Mouse (Mus musculus): ENCODE data around the gene Mccc1.

Gene Mccc1

DNA sequence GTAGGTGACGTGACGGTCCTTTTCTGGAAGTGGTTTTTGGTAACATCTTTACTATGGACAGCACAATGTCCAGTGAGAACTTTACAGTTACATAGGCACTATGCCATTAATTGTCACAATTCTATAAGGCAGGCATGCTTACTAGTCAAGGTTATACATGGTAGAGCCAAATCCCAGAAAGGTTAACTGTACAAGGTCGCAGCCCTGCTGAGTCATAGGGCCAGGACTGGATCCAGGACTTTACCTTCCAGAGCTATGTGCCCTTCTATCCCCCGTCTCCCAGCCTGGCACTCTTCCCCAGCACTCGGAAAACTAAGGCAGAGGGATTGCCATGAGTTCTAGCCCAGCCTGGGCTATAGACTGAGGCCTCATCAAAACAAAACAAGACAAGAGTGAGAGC lies 36.6 kb downstream of the Mccc1 start:
- no peak for DNase-seq

DNA sequence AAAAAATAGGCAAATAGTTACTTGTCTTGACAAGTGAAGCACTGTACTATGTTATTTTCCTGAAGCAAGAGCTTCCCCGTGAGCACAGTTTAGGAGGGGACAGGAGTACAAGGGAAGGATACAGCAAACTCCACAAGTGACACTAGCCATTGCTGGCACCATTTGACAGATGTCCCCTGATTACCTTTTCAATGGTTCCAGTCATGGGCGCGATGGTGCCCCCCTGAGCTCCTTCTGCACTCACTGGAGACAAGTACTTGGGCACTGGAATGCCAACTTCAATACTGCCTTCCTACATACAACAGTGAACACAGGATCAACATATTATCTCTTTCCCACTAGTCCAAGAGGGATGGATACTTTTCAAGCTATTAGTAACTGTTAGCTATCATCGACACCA lies 37.1 kb downstream of the Mccc1 start:
- DNase-seq: no peak

DNA sequence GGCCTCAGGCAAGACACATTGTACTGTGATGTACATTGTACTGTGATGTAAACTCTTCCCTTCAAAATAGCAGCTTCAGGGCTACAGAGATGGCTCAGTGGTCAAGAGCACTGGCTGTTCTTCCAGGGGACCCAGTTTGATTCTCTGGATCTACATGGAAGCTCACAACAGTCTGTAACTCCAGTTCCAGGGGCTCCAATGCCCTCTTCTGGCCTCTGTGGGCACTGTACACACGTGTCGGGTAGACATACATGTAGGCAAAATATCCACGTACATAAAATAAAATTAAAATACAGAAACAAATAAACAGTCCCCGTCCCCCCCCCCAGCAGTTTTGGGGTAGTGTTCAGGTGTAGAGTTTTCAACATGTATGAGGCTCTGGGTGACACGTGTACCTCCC lies 37.5 kb downstream of the Mccc1 start:
- DNase-seq: no peak

DNA sequence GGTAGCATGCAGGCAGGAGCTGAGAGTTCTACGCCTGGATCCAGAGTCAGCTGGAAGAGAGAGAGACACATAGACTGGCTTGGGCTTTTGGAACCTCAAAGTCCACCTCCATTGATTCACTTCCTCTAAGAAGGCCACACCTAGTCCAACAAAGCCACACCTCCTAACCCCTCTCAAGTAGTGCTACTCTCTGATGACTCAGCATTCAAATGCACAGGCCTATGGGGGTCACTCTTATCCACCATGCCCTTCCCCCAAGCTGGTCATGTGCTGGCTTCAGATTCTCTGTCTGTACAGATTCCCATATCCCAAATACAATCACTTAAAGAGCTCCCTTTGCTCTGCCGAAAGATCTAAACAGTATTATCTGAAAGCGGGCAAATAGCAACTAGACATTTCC lies 43.2 kb downstream of the Mccc1 start:
- DNase-seq: no peak

DNA sequence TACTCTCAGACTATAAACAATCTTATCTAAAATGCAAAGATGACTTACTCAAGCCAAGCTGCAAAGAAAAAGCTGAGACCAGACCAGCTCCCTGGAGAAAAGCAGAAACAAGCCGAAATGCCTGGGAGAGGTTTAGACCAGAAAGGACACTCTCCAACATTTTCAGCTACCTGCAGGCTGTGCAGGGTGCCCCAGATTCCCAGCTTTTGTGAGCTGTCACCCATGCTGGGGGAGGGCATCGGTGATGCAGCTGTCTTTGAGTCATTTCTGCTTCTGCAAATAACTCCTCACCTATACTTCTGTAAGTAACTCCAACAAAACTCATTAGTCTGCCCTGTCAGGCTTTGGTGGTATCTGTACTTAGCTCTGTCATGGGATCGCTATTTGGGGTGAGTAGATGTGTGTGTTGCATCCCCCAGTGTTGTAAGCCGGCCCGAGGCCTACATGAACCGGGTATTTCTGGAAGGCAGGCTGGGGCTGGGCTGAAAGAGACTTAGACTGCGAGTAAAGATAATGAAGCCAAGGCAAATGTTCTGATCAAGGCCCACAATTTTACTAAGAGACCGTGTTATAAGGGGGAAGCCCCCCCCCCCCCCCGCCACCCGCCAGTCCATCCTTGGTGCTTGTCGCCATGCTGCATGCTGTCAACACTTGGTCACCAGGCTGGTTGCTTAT lies 45.4 kb downstream of the Mccc1 start:
- no peak for DNase-seq

DNA sequence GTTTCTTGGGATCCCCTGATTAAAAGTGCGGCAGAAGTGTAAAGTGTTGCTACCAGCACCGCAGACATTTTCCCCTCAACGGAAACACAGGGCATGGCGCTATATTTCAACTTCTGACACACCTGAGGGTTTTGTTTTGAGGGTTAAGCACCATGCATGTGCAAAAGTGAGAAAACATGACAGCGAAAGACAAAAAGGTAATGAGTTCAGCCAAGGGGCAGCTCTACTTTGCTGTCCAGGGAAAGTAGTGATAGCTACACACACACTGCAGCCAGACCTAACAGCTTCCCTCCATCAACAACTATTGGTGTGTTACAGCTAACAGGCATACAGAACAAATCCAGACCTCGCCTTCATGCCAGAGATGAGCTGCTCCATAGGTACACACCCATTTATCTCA lies 46.7 kb downstream of the Mccc1 start:
- DNase-seq: no peak

DNA sequence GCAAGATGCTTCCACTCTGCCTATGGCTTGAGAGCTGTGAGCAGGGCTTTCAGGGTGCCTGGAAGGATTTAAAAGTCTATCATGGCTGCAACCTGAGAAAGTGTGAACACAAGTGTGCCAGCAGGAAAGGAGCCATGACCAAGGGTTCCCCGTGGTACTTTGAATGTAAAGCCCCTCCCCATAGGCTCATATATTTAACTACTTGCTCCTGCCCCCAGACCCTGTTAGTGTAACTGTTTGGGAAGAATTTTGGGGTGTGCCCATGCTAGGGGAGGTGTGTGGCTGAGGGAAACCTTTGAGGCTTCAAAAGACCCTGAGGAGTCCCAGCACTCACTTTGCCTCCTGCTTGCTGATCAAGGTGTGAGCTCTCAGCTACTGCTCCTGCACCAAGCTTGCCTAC lies 47.3 kb downstream of the Mccc1 start:
- DNase-seq: no peak

DNA sequence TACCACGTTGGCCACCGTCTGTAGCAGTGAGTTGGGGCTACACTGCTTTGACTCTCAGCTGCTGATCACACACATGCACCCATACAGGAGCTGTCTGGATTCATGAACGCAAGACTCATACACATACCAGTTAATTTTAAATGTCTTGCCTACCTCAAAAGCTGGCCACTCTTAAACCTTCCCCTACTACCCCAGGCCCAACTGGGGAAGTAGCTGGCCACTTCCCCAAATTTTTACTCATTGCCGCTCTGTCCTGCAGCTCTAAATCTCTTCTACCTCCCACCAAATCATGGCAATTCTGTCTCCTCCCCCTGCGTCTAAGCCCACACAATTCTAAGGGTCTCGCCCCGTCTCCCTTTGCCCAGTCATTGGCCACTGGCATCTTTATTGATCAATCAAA lies 52.3 kb downstream of the Mccc1 start:
- no peak for DNase-seq

DNA sequence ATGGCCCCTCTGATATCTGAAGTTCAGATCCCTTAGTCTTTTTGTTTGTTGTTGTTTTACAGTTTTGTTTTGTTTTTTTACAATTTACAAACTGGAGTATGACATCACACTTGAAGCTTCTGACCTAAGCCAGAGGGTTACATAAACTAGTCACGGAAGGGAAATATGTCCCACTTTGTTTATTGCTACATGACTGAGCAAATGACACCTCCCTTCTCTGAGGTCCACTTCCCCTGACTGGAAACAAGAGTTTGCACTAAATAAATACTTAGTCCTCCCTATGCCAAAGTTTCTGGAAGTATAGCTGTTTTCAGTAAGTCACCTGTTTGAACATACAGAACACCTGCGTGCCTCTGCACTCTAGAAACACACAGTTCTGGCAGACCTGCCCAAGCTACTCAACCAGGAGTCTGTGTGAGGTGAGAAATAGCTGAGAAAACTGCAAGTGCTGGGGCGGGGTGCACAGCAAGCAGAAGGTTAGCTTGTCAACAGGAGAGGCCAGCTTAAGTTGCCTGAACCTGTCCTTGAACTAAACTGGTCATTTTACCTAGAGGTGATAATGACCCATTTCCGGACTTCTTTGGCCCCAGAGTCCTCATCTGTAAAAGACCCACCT lies 59.9 kb downstream of the Mccc1 start:
- no peak for DNase-seq

DNA sequence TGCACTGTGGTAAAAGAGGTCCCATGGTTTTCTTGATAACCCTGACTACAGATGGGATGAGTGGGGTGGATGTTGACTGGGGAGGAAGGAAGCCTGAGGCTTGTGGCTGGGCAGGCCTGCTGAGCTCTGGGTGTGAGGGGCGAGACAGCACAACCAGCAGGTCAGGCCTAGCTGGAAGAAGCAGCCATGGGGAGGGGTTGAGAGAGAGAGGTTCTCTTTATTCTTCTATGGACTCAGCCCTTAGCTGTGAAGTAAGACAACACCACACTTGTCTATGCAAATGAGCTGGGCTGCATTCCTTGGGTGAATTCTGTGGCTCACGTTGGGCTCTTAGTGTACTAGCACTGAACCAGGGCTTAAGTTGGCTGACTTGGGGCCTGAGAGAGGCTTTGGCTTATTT lies 60.4 kb downstream of the Mccc1 start:
- no peak for DNase-seq

DNA sequence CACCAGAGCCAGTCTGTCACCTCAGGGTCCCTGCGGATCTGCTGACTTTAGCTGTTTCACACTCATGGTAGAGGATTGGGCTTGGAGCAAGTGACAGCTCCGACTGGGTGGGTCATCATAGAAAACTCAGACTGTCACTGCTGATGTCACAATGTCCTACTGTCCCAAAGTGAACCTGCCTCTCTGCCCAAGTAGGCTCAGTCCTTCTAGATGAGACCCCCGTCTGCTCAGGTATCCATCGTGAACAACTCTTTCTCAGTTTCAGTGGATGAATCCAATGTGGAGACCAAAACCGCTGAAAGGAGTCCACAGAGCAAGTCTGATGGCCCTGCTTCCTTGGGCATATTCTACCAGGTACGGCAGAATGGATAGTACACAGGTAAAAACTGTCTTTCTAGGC lies 63.1 kb downstream of the Mccc1 start, which contains the start of gene Dcun1d1:
Gene Dcun1d1 (minus strand): TSS at position 101 of the 400 bp plus-strand sequence.
- no peak for DNase-seq

DNA sequence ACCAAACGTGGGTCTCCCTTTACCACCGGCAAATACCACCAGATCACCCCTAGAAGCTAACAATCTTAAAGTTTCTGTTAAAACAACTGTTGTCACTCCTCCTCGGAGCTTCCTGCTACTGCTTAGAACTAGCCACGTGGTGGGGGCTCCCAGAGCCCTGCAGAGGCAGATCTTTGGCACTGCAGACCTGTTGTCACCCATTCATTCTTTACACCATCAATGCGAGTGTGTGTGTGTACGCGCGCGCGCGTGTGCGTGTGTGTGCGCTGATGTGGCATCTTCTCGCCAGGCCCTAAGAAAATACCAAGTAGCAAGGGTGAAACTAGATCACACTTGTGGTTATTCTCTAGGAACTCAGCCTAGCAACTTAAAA lies 67.1 kb downstream of the Mccc1 start:
- peak in 1 of 2 experiments; percentile 12 for DNase-seq

DNA sequence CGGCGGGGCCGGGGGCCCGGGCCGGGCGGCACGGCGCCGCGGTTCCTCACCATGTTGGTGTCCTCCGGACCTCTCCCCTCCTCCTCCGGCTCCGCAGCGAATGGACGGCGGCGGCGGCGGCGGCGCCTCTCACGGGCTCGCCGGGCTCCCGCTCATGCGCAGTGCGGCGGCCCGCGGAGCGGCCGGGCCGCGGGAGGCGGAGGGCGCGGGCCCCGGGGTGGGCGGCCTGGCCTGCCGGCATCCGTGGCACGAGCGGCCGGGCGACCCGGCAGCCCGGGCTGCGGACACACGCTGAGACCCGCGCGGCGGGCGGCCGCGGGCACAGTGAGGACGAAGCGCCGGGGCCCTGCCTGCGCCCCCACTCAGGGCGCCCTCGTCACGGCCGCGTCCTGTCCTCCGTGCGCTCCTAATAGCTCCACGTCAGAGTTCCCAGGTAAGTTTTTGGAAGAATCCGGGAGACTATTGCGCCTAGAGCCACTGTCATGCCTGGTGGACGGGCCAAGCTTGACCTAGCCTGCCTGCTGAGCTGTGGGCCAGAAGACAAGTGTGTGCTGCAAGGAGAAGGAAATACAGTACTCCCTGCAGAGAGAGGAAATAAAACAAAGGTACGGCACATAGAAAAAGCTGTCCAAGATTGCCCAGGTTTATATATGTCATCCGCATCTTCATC lies 67.6 kb downstream of the Mccc1 start:
- DNase-seq: peak; percentile 77 to 82

DNA sequence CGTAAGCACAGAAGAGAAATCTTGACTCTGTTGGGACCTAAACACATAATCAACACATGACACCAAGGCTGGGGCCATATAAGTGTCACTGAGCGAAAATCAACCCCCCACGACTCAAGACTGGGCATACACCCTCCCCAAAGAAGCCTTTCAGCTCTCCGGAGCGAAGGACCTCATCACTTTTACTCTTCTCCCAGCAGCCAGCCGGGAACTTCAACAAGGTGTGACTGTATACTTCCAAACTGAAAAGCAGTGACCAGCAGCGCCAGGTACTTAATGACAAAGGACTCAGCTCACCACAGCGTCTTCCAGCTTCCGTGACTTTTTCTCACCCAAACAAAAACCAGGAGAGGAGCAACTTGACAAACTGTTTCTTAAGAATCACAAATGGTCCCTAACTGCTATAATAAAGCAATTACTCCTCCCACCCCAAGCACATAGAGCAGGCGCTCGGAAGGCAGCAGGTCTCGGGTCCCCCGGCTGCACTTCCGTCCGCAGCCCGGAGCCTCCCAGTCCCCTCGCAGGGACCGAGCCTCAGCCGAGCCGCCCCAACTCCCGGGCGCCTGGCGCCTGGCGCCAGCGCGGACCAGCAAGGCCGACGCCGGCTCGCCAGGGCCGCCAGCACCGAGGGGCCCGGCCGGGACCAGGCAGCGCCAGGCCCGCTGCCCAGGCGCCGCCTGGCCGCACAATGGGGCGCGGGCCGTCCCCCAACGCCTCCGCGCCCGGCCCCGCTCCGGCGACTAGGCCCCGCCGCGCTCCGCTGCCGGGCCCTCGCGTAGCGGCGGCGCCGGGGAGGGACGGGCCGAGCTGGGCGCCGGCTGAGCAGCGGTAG lies 68.4 kb downstream of the Mccc1 start:
- peak; percentile 60 for DNase-seq

DNA sequence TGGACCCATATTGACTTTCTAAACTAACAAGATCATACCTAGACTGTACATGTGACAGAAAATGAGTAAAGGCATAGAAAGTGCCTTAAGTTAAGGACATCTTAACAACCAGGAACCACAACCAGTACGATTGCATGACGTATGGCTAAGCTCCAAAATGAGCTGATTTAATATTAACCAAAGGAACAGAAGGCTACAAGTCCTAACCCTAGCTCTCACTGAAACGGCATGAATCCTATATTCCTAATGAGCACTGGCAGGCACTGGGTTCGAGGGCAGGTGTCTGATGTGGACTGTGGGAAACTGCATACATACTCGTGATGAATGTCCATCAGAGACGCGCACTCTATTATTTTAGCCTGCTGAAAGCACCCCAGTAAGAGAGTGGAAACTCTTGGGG lies 69.1 kb downstream of the Mccc1 start:
- no peak for DNase-seq

DNA sequence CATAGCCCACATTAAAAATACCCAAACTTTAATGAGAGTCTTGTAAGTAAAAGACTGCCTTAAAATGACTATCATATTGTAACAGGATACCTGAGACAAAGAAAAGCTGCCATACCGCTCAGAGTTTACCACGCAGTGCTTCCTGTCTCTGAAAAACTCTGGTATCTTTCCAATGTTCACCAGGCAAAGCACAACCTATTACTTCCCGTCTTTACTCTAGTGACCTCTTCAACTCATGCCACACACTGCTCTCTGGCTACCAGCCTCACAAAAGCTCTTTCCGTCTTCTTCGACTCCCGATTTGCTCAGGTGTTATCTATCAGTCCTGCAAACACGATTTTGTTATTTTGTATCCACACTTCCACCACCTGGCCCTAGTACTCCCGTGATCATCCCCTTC lies 70.6 kb downstream of the Mccc1 start:
- no peak for DNase-seq

DNA sequence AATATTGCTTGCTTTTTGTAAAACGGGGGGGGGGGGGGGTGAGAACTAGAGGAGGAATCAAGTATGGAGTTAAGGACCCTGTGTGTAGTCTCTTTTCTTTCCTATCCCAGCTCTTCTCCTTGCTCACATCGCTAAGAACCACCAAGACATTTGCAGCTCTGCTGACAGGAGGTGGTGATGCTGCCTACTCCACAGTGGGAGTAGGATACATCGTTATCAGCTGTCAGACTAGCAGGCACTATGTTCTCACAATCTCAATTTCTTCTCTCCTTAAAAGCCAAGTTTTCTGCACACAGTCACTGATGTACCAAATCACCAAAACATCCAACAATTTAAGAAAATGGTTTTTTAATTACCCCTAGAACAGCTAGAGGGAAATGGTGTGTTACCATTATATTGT lies 71.1 kb downstream of the Mccc1 start:
- no peak for DNase-seq

DNA sequence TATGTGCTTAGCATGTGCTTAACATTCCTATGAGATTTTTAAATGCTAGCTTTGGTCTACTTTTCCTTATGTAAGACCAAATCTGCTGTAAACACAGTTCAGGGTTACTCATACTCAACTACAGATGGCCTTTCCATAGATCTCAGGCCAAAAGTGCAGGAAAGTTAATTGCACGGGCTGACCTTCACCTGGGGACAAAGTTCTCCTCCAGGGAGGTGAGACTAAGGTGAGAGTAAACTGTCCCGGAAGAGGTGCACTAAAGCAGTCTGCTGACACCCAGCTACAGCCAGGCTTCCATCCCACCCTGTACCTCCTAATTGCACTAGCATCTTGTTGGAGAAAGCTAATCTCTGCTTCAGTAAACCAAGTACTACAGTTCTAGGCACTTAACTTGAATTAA lies 74.6 kb downstream of the Mccc1 start:
- no peak for DNase-seq

DNA sequence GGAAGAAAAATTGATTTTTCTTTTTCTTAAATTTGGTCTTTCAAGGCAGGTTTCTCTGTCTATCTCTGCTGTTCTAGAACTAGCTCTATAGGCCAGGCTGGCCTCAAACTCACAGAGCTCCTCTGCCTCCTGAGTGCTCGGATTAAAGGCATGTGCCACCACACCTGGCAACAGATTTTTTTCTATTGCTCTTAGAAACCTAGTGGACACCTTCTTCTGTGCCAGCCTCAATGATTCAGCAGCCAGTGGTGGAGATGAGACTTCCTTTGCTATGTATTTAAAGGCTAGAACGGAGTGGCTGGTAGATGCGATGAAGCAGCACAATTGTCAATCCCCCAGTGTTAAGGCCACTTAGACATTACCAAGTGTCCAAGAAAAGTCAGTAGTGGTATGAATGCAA lies 76.5 kb downstream of the Mccc1 start:
- DNase-seq: no peak

DNA sequence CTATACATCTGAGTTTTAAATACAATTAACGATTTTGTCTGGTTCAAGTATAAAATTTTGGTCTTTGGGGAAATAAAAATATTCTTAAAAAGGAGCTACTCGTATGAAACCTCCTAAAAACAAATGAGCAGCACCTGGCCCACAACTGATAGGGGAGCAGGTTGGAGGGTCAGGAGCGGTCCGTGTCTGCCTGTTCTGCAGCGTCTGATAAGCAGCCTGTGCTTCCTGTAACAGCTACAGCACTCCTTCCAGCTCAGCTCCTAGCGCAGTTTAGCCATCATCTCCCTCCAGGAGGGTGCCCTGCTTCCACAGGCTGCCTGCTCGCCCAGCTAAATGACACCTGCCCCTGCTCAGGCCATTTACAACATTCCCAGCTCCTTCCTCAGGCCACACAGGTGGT lies 77.0 kb downstream of the Mccc1 start:
- peak in 1 of 2 experiments; percentile 15 for DNase-seq

DNA sequence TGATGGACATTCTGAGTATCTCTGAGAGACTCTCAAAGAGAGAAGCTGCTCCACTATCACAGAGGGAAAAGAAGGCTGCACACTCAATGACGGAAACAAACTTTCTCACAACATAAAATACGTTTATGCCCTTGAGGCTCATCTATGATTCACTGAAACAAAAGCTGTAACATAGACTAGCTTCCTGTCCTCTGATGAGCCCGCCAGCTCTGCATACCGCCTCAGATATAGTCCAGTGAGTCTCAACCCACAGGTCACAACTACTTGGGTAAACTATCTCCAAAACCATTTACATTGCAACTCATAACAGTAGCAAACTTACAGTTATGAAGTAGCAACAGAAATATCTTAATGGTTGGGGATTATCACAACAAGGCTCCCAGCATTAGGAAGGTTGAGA lies 78.0 kb downstream of the Mccc1 start:
- DNase-seq: no peak

DNA sequence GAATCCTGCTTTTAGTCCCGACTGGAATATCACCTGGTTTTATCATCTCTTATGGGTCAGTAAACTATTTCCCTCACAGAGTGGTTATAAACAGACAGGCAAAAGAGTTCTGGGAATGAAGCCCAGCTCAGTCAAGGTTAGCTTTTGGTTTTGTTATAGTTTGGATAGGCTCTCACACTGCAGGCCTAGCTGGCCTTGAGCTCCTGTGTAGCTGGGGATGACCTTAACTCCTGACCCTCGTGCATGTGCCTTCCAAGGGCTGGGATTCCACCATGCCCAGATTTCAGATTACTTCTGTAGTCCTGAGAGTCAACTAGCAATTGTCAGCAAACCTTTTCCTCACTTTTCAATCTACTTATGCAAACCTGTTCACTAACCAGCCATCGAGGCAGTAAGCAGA lies 82.2 kb downstream of the Mccc1 start:
- no peak for DNase-seq
